Mouse (Mus musculus): ENCODE measurements around the gene Pycard. TPM values are rescaled to one million over a fixed set of nuclear protein-coding genes. Genes with fewer than 3 reads are reported as not detected.
"Not testable (repeated sequence)": the region's sequence is repeated elsewhere in the genome, so short reads cannot be mapped to it uniquely, and the experiment has no call there.

The Pycard gene
- polyA plus RNA-seq, 1 experiment, result 19.9 TPM

- TF ChIP-seq CTCF (IDR thresholded peaks at IDR 0.05; ENCODE audit: control insufficient read depth, insufficient read depth, low read length), result no peak
- TF ChIP-seq POLR2A (IDR thresholded peaks at IDR 0.05; ENCODE audit: borderline replicate concordance, control insufficient read depth, low read depth, low read length), result no peak
- Histone ChIP-seq H3K4me3 (replicated peaks; ENCODE audit: control insufficient read depth, low read depth, low read length) (peak overlapping the region; percentile 100), H3K4me1 (ENCODE audit: control insufficient read depth, insufficient read depth, low read length) (peaks cover 2% of the 10 kb centered on the region), H3K27ac (ENCODE audit: control insufficient read depth, insufficient read depth, low read depth, low read length, poor library complexity) (peak overlapping the region; percentile 97)
- WGBS, result 1% methylated on average over 42 of the region's 42 CpGs
Observed at GRCm38 (mm10) chr7:127967922-127968828, 25.5 kb downstream of the Pycard start.

GRCm38 (mm10) chr7:127967004-127967921, 26.4 kb downstream of the Pycard start, which contains the start of gene Fus:
Gene Fus (plus strand): TSS chr7:127967457.
- no peak for TF ChIP-seq CTCF (IDR thresholded peaks at IDR 0.05; ENCODE audit: control insufficient read depth, insufficient read depth, low read length)
- peak; percentile 100 for TF ChIP-seq POLR2A (IDR thresholded peaks at IDR 0.05; ENCODE audit: borderline replicate concordance, control insufficient read depth, low read depth, low read length)
- H3K27ac ChIP-seq (ENCODE audit: control insufficient read depth, insufficient read depth, low read depth, low read length, poor library complexity), result peak within 1 kb of the TSS; percentile 97
- peaks cover 2% of the 10 kb centered on the region for H3K4me1 ChIP-seq (ENCODE audit: control insufficient read depth, insufficient read depth, low read length)
- H3K4me3 ChIP-seq (replicated peaks; ENCODE audit: control insufficient read depth, low read depth, low read length), result peak within 1 kb of the TSS; percentile 100
- under 1% methylated on average over 92 of the region's 92 CpGs for WGBS

GRCm38 (mm10) chr7:127966371-127966918, 27.2 kb downstream of the Pycard start:
- WGBS, result 17% methylated on average over 10 of the region's 10 CpGs
- Histone ChIP-seq H3K27ac (ENCODE audit: control insufficient read depth, insufficient read depth, low read depth, low read length, poor library complexity) (peak overlapping the region; percentile 97), H3K4me3 (replicated peaks; ENCODE audit: control insufficient read depth, low read depth, low read length) (peak overlapping the region; percentile 96), H3K4me1 (ENCODE audit: control insufficient read depth, insufficient read depth, low read length) (peaks cover 2% of the 10 kb centered on the region)
- TF ChIP-seq POLR2A (IDR thresholded peaks at IDR 0.05; ENCODE audit: borderline replicate concordance, control insufficient read depth, low read depth, low read length) (no peak), CTCF (IDR thresholded peaks at IDR 0.05; ENCODE audit: control insufficient read depth, insufficient read depth, low read length) (no peak)

- 64% methylated on average over 5 of the region's 5 CpGs for WGBS
- Histone ChIP-seq H3K4me1 (ENCODE audit: control insufficient read depth, insufficient read depth, low read length) (no peaks in the 10 kb centered on the region), H3K27ac (ENCODE audit: control insufficient read depth, insufficient read depth, low read depth, low read length, poor library complexity) (no peak overlapping the region), H3K4me3 (replicated peaks; ENCODE audit: control insufficient read depth, low read depth, low read length) (no peak overlapping the region)
- no peak for TF ChIP-seq POLR2A (IDR thresholded peaks at IDR 0.05; ENCODE audit: borderline replicate concordance, control insufficient read depth, low read depth, low read length)
Observed at GRCm38 (mm10) chr7:127959364-127959763, 34.3 kb downstream of the Pycard start.

GRCm38 (mm10) chr7:127952864-127953581, 40.6 kb downstream of the Pycard start:
- no peak overlapping the region for H3K4me3 ChIP-seq (replicated peaks; ENCODE audit: control insufficient read depth, low read depth, low read length)
- 7% methylated on average over 13 of the region's 13 CpGs for WGBS
- TF ChIP-seq CTCF (IDR thresholded peaks at IDR 0.05; ENCODE audit: control insufficient read depth, insufficient read depth, low read length), result no peak
- TF ChIP-seq POLR2A (IDR thresholded peaks at IDR 0.05; ENCODE audit: borderline replicate concordance, control insufficient read depth, low read depth, low read length), result no peak

GRCm38 (mm10) chr7:127946470-127947023, 47.1 kb downstream of the Pycard start, which contains the start of gene Prss36:
Gene Prss36 (minus strand): TSS chr7:127946725.
- no peak within 1 kb of the TSS for H3K4me3 ChIP-seq (replicated peaks; ENCODE audit: control insufficient read depth, low read depth, low read length)
- H3K27ac ChIP-seq (ENCODE audit: control insufficient read depth, insufficient read depth, low read depth, low read length, poor library complexity), result no peak within 1 kb of the TSS
- 82% methylated on average over 6 of the region's 6 CpGs for WGBS
- no peak for TF ChIP-seq CTCF (IDR thresholded peaks at IDR 0.05; ENCODE audit: control insufficient read depth, insufficient read depth, low read length)
- TF ChIP-seq POLR2A (IDR thresholded peaks at IDR 0.05; ENCODE audit: borderline replicate concordance, control insufficient read depth, low read depth, low read length), result no peak
- no peaks in the 10 kb centered on the region for H3K4me1 ChIP-seq (ENCODE audit: control insufficient read depth, insufficient read depth, low read length)

More at GRCm38 (mm10) chr7:127952864-127953581, 40.6 kb downstream of the Pycard start:
- Histone ChIP-seq H3K27ac (ENCODE audit: control insufficient read depth, insufficient read depth, low read depth, low read length, poor library complexity) (no peak overlapping the region), H3K4me1 (ENCODE audit: control insufficient read depth, insufficient read depth, low read length) (peaks cover 2% of the 10 kb centered on the region)

GRCm38 (mm10) chr7:127944614-127945013, 49.1 kb downstream of the Pycard start:
- H3K4me3 ChIP-seq (replicated peaks; ENCODE audit: control insufficient read depth, low read depth, low read length), result no peak overlapping the region
- no peak overlapping the region for H3K27ac ChIP-seq (ENCODE audit: control insufficient read depth, insufficient read depth, low read depth, low read length, poor library complexity)
- 48% methylated on average over 23 of the region's 23 CpGs for WGBS
- TF ChIP-seq POLR2A (IDR thresholded peaks at IDR 0.05; ENCODE audit: borderline replicate concordance, control insufficient read depth, low read depth, low read length), result no peak
- TF ChIP-seq CTCF (IDR thresholded peaks at IDR 0.05; ENCODE audit: control insufficient read depth, insufficient read depth, low read length), result no peak
- no peaks in the 10 kb centered on the region for H3K4me1 ChIP-seq (ENCODE audit: control insufficient read depth, insufficient read depth, low read length)

- not testable (repeated sequence) for H3K4me1 ChIP-seq (ENCODE audit: control insufficient read depth, insufficient read depth, low read length); H3K4me3 ChIP-seq (replicated peaks; ENCODE audit: control insufficient read depth, low read depth, low read length); H3K27ac ChIP-seq (ENCODE audit: control insufficient read depth, insufficient read depth, low read depth, low read length, poor library complexity)
- 46% methylated on average over 2 of the region's 2 CpGs for WGBS
Observed at GRCm38 (mm10) chr7:127942097-127942496, 51.6 kb downstream of the Pycard start.
